Mouse (Mus musculus): ENCODE results near the gene Os9. TPM values are rescaled to one million over a fixed set of nuclear protein-coding genes. Genes with fewer than 3 reads are reported as not detected.
"Not testable (repeated sequence)": the region's sequence is repeated elsewhere in the genome, so short reads cannot be mapped to it uniquely, and the experiment has no call there.

The Os9 gene
- total RNA-seq, 2 experiments from 2014 or later: 116 to 118 TPM

DNA sequence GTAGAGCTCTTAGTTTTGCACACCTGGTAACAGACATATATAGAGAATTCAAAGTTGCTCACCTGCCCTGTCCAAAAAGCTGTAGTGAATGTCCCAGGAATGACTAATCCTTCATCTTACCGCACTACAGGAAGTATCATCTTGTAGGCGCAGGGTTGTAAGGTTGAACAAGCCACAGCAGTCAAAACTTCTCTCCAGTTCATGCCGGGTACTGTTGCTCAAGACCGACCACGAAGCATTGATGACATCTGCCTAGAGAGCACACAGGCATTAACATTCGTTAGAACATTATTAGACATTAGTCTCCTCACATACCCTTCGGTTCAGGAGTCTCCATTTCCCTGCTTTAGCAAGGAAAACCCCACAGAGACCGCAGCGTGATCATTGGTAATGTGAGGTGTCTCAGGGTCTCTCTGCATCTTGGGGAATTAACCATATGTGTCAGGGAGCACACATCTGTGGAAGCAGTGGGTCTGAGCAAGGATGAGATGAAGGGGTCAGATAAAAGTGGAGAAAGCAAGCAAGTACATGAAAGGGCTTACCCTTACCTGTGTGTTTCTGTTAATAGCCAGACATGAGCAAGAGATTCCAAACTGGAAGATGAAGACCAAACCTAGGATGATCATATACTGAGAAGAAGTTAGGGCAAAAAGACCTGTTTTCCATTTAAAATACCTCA, 52.4 kb downstream of the Os9 start:
- DNase-seq (ENCODE audit: low spot score in 2 of 2): no peak

DNA sequence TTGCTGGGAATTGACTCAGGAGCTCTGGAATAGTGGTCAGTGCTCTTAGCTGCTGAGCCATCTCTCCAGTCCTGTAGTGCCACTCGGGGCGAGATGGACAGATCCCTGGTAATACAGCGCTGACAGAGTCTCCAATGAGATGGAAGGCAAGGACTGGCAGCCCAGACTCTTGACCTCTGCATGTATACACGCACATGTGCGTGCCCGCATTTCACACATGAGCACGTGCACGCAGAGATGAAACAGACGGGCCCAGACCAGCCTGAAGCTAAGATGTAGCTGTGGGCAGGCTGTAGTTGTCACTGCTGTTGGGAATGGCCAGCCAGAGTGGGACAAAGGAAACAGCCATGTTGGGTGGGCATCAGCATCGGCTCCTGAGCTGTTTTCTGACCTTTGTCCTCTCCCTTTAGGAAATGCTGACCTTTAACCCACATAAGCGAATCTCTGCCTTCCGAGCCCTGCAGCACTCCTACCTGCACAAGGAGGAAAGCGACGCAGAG, 54.4 kb downstream of the Os9 start:
- no peak for DNase-seq (ENCODE audit: low spot score in 2 of 2)

DNA sequence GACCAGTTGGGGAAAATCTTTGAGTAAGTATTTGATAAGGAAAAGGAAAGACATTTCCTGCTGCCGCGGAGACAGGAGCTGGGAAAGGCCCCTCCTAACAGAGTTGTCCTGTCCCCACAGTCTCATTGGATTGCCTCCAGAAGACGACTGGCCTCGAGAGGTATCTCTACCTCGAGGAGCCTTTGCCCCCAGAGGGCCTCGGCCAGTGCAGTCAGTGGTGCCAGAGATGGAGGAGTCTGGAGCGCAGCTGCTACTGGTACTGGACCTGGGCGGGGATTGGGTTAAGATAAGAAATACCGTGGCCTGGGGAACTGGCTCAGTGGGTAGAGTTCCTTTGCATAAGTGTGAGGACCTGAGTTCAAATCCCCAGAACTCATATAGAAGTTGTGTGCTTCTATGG, 55.0 kb downstream of the Os9 start:
- no peak for DNase-seq (ENCODE audit: low spot score in 2 of 2)

DNA sequence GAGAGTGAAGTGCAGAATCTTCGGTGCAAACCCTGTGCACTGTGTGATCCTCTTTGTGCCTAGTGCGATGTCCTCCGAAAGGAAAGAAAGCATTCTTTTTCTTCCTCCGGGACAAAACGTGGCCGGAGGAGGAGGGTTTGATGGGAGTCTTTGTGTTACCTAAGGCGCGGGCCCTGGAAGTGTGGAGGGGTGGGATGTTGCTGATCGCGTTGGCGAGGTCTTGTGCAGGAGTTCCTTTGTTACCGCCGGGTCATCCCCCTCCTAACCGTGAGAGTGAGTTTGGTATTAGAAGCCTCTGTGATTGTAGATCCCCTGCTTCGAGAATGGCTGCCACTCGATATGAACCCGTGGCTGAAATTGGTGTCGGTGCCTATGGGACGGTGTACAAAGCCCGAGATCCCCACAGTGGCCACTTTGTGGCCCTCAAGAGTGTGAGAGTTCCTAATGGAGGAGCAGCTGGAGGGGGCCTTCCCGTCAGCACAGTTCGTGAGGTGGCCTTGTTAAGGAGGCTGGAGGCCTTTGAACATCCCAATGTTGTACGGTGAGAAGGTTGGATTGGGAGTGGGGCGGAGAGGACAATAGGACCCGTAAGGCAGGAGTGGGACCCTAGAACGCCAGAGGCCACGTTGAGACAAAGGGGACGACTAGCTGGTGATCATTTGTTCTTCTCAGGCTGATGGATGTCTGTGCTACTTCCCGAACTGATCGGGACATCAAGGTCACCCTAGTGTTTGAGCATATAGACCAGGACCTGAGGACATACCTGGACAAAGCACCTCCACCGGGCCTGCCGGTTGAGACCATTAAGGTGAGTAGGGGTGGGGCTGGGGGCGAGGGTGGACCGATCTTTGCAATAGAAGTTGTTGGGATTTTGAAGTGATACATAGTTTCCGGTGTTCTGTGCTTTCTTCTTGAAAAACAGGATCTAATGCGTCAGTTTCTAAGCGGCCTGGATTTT, 56.7 kb downstream of the Os9 start:
- DNase-seq (ENCODE audit: low spot score in 2 of 2): no peak

DNA sequence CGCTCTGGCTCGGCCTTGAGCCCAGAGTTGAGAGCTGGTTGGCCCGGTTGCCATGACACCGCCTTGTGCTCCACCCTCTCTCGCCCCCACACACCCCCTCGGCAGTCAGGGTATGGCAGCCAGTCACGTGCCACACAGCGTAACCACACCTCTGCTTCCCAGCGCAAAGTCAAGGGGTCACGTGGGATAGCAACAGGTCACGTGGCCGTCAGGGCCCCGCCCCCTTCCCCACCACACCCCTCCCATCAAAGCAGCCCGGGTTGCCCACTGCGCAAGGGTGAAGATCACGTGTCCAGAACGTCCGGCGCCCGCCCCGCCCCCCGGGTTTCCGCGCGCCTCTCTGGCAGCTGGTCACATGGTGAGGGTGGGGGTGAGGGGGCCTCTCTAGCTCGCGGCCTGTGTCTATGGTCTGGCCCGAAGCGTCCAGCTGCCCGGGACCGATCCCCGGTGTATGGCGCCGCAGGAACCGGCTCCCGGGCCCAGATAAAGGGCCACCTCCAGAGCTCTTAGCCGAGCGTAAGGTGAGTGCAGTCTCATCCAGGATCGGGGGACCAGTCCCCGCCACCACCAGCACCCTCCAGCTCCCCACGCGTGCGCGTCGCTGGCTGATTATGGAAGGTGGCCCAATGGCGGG, 57.6 kb downstream of the Os9 start, which contains the start of gene Cdk4:
Gene Cdk4 (plus strand): TSS at position 296 of the 634 bp plus-strand sequence.
- peak; percentile 97 to 98 for DNase-seq (ENCODE audit: low spot score in 2 of 2)

DNA sequence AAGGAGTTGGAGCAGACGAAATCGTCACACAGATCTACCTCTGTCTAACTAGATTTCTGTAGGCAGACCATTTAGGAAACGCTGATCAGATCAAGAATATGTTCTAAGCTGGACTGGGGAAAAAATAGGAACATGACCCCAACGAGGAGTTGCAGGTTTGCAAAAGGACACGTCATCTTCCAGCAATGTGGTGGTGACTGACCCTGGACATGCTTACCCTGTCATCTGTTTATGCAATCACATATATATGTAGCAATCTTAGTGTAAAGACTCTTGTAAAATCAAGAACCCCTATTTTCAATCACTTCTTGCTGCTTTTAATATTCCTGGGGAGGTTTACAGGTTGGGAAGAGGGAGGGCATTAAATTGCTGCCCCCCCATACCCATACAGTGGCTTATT, 58.4 kb downstream of the Os9 start:
- no peak for DNase-seq (ENCODE audit: low spot score in 2 of 2)

DNA sequence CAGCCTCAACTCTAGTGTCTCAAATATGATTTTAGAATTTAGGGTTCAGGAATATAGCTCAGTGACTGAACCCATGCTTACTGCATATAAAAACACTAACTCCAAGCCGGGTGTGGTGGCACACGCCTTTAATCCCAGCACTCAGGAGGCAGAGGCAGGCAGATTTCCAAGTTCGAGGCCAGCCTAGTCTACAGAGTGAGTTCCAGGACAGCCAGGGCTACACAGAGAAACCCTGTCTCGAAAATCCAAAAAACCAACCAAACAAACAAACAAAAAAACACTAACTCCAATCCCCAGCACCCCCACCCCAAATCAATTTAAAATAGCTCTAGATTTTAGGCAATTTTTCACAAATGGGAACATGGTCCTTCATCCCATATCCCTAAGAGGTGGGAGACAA, 58.8 kb downstream of the Os9 start:
- DNase-seq (ENCODE audit: low spot score in 2 of 2): not testable (repeated sequence)

DNA sequence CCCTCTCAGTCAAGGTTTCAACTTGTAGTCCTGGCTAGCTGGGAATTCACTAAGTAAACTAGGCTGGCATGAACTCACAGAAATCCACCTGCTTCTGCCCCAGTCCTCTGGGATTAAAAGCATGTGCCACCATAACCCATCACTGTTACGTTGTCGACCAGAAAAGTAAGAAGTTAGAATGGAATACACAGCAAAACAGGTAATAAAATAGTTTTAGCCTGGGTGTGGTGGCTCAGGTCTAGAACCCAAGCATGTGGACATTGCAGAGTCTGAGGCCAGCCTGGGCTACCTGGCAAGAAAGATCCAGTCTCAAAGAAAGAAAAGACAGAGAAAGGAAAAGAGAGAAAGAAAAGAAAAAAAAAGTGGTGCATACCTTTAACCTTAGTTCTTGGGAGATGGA, 59.4 kb downstream of the Os9 start:
- no peak for DNase-seq (ENCODE audit: low spot score in 2 of 2)

DNA sequence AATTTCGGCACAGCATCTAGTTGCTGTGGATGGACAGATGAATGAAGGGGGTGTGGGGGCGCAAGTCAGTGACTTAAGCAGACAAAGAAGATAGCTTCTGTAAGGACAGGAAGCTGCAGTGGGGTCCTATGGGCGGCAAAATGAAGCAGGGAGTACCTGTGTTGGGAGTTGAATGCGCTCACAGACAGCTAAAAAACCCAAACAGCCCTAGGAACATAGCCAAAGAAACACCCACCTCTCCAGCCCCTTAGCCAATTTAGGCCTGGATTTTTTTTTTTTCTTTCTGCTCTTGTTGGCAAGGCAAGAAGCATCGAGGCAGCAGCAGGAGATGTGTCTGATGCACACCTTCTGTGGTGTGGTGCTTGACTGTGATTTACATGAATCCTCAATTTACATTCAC, 59.8 kb downstream of the Os9 start:
- DNase-seq (ENCODE audit: low spot score in 2 of 2): no peak

DNA sequence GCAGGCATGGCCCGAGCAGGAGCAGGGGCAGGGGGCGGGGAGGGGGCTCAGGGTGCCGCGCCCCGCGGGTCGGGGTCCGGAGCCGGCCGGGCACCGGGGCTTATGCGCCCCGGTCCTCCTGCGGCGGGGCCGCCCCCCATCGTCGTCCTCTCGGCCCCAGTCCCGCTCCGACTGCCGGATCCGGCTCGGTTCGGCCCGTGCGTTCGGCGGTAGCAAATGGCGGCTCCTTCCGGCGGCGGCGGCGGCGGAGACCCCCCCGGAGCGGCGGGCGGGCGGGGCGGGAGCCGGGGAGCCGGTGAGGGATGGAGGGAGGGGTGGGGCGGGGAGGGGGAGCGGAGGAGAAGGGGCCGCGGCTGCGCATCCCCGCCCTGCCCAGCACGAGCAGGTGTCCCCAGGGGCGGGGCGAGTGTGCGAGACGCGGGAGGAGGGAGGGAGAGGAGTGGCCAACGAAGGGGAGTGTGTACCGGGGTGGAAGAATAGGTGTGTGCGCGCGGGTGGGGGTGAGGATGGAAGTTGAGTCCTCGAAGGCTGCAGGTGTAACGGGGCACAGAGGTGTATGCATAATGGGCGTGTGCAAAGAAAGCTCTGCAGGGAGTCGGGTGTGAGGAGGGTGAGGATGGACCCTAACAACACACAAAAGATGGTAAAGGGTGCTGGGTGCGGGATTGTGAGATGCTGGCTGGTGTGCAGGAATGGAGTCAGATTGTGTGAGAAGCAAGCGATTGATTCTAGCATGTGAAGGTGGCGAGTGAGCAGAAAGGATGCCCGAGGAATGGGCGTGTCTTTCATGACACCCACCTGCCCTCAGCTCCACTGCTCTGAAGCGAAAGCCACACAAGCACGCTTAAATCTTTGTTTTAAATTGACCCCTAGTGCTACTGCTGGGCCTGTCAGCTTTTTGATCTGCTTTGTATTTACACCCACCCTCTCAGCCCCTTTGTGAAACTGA, 60.7 kb downstream of the Os9 start, which contains the start of gene March9:
Gene March9 (minus strand): TSS at position 217 of the 949 bp plus-strand sequence.
- DNase-seq (ENCODE audit: low spot score in 2 of 2): peak; percentile 63 to 72

DNA sequence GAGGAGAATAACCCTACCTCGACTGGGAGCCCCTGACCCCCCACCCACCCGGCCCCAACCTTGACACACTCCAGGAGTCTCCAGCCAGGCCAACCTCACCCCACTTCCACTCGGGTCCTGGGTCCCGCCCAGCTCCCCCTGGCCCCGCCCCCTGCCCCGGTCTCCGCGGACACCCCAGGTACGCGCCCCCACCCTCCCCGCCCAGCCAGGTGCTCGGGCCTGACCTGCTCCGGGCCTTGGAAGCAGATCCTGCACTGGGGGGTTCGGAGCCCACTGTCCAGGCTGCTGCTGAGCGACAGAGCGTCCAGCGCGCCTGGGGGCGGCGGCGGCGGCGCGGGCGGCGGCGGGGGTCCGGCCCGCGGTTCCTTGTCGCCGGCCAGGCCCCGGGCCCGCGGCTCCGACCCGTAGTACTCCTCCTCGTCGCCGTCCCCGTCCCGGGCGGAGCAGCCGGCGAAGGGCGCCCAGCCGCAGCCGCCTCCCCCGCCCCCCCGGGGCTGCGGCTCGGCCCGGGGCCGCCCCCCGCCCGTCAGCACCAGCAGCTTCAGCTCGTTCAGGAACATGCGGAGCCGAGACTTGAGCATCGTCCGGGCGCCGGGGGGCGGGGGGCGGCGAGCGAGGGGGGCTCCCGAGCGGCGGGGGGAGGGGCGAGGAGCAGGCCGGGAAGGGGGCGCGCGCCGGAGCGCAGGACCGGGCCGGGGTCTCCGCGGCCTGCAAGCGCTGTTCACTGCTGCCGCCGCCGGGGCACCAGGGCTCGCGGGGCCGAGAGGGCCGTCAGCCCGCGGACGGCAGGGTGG, 61.6 kb downstream of the Os9 start:
- DNase-seq (ENCODE audit: low spot score in 2 of 2): no peak

DNA sequence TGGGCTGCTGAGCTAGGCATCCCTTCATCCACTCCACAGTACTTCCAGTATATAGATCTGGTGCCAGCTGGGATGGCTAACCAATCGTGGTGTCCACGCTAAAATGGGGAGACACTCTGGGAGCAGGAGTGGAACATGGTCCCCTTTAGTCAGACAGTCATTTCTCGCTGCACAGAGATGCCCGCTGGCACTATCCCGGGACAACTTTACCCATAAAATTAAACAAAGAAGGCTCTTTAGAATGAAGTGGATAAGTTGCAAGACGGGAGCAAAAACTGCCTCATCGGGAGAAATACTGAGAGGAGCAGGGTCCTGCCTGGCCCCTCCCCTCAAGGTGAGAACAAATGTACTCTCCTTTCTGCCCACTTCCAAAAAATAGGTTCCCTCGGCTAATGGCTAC, 62.2 kb downstream of the Os9 start:
- DNase-seq (ENCODE audit: low spot score in 2 of 2): no peak

DNA sequence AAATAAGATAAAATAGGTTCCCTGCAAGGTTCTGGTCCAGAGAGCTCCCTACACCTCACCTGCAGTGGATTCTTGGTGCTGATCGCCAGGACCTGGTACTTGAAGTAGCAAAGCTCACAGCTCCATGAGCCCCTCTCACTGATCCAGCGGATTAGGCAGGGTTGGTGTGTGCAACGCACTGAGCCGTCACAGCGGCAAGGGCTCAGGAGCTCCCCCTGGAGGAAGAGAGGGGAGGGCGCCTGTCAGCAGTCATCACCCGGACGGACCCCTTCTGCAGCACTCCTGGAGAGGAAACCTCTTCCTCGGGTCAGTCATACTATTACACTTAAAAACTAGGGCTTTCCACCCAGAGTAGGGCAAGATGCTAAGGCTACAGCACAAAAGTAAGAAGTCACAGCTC, 62.8 kb downstream of the Os9 start:
- DNase-seq (ENCODE audit: low spot score in 2 of 2): peak; percentile 79 to 80

DNA sequence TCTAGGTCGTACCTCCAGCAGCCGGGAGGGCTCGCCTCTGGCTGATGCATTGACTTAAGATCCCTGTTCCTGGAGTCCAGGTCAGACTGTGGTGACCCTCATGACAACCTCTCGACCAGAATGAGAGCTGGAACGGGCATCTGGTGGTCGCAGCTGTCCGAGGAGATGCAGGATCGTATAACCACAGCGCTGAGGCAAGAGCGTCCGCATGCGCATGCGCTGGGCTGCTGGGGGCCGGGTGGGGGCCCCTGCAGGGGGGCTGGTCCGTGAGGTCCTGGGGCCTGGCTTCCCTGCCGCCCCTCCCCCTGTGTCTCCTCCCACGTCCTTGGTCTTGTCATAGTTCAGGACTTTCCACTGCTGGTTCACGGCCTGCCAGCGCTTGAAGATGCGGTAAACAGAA, 64.4 kb downstream of the Os9 start:
- DNase-seq (ENCODE audit: low spot score in 2 of 2): no peak

DNA sequence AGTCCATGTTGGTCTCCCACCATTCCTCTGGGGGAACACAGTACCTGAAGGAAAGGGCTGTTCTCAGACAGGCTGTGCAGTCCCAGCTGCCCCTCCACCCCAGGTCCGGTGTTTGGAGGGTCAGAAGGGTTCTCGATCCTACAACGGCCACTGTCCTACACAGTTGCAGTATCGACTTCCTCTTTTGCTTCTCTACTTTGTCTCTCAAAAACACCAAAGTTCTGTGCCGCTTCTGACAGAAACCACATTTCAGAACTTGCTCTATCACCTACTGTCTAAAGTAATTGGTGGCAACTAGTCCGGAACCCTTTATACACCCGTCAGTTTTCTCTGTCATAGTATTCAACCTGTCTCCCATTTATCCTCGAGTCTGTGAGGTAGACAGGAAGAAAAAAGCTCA, 65.5 kb downstream of the Os9 start:
- DNase-seq (ENCODE audit: low spot score in 2 of 2): no peak

DNA sequence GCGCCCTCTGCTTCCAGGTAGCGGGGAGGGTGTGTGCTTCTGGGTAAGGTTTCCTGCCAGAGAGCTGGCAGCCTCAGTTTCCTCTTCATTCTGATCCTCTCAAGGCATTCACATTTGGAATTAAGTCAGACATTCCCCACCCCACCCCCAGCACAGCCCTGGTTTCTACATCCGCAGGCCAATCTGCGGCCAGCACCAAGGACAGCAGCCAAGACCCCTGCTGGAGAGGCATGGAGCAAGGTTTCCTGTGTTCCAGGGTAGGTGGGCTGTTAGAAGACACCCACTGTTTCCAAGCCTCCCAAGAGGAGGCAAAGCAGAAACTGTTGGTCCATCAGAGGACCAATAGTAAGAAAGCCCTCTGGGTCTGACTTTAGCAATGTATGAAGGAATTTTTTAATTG, 66.3 kb downstream of the Os9 start:
- DNase-seq (ENCODE audit: low spot score in 2 of 2): no peak

DNA sequence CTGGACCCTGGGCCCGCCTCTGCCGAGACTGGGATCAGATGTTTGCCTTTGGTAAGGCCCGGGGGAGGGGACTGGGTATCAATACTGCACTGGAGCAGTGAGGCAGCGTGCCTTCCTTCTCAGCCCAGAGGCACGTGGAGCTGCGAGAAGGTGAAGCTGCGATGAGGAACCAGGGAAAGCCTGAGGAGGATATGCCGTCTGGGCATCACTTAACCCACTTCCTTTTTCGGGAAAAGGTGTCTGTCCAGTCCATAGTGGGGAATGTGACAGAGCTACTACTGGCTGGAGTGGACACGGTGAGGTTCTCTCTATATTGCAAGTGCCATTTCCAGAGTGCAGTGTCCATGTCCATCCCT, 70.8 kb downstream of the Os9 start:
- DNase-seq (ENCODE audit: low spot score in 2 of 2): no peak

DNA sequence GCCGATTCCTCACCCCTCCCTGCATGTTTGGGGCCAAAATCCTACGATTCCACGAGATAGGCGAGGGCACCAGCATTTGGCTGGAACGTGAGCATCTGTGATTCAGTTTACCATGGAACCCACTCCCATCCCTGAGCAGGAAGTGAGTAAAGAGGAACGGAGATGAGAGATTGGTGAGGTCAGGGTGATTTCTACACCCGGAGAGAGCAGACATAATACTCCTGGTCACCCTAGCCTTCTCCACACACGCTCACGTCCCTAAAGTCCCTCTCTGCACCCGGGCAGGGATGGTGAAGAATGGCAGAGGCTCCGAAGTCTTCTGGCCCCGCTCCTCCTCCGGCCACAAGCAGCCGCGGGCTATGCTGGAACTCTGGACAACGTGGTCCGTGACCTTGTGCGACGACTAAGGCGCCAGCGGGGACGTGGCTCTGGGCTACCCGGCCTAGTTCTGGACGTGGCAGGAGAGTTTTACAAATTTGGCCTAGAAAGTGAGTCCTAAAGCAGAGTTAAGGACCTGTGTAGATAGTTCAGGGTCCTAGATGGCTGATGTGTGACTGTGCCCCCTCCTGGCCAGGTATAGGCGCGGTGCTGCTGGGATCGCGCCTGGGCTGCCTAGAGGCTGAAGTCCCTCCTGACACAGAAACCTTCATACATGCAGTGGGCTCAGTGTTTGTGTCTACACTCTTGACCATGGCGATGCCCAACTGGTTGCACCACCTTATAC, 71.4 kb downstream of the Os9 start:
- no peak for DNase-seq (ENCODE audit: low spot score in 2 of 2)
